Mouse (Mus musculus) thymus, adult 2 months (tissue): ENCODE measurements around the gene Vma21-ps.

Source experiments
- CTCF ChIP-seq: fragments of 200-500 bp; IDR thresholded peaks from 2 replicates; pipeline ENCODE4 v1.5.1; 2012; ENCODE audit warnings: mild to moderate bottlenecking, control low read depth, low read length, moderate library complexity, borderline replicate concordance; ENCODE audit not compliant: control insufficient read depth, poor library complexity, insufficient read depth; ENCODE audit errors: extremely low read depth
- POLR2A ChIP-seq: fragments of 200-500 bp; IDR thresholded peaks from 2 replicates; pipeline ENCODE4 v1.6.1; 2012; ENCODE audit warnings: mild to moderate bottlenecking, low read length, control low read depth, moderate library complexity; ENCODE audit not compliant: control insufficient read depth, poor library complexity, insufficient read depth; ENCODE audit errors: extremely low read depth

- no peak for TF ChIP-seq CTCF
- no peak for TF ChIP-seq POLR2A
These were observed 29.4 kb upstream of the Vma21-ps start for GRCm38 (mm10) chr4:52526464-52526863.
